ENCODE assay signal across 8 mouse cellular contexts in the genomic region with DNA sequence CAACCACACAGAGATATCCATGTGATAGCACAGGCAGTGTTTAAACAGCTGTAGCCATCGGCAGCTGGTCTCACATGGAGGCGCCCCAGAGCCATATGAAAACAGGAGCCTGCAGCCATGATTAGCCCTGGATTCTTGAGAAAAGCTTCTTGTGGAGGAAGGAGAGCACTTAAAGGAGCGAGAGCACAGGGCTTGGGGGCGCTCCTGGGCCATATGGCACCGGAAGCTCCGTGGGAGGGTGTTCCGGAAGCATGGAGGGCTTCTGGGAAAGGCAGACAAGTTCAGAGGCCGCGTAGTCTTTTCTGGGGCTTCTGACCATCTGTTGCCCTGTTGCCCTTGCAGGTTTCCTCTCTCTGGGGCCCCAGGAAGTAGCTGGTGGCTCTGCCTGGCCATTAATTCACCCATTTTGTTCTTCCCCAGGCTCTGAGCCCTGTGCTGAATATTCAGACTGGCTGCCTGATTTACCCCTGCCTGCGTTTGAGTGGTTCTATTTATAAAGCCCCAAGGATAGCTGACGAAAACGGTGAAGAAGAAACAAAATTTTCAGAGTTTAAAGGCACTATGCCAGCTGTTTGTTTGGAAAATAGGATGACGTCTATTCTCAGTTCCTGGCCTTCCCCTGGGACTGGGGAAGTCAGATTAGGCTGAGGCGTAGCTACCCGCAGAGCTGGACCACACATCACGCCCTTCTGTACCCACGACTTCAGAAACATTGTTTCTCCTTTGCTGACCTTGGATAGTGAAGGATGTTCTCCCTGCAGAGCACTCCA. TPM values are rescaled to one million over a fixed set of nuclear protein-coding genes. Genes with fewer than 3 reads are reported as not detected.
DNase-seq lines count a peak whose midpoint lies in the region; ATAC-seq and TF ChIP-seq lines count a peak whose summit lies in the region.

No protein-coding gene starts in this region.

- peak; percentile 10 for TF ChIP-seq CTCF in forebrain, postnatal 0 days (IDR thresholded peaks at IDR 0.05; ENCODE audit: low read depth)

- no peaks in the 10 kb centered on the region for H3K36me3 ChIP-seq in forebrain, postnatal 0 days (ENCODE audit: insufficient read depth)
- no peaks in the 10 kb centered on the region for H3K36me3 ChIP-seq in forebrain, embryonic 11.5 days (ENCODE audit: control insufficient read depth, insufficient read depth, low read length)
- no peaks in the 10 kb centered on the region for H3K36me3 ChIP-seq in heart, embryonic 12.5 days

- DNase-seq in forebrain, postnatal 0 days = no peak
- DNase-seq in forebrain, embryonic 11.5 days (ENCODE audit: low spot score) = no peak
- DNase-seq in adrenal gland, adult 2 months = peak; percentile 55
- peak; percentile 56 for DNase-seq in kidney, postnatal 14 days
- peak; percentile 28 for DNase-seq in mesoderm, embryonic 11.5 days (ENCODE audit: low read depth, low spot score)
- DNase-seq in right cerebral cortex, postnatal 14 days = no peak
- DNase-seq in cerebellum, postnatal 4 days (ENCODE audit: low spot score in 2 of 2) = no peak

- H3K9me3 ChIP-seq in forebrain, postnatal 0 days (ENCODE audit: low read length) = no peaks in the 10 kb centered on the region
- no peaks in the 10 kb centered on the region for H3K9me3 ChIP-seq in forebrain, embryonic 11.5 days (ENCODE audit: control insufficient read depth, low read length)
- H3K9me3 ChIP-seq in heart, embryonic 12.5 days (replicated peaks) = no peaks in the 10 kb centered on the region

- H3K27me3 ChIP-seq in forebrain, postnatal 0 days (ENCODE audit: insufficient read depth, low read length) = no peaks in the 10 kb centered on the region
- H3K27me3 ChIP-seq in forebrain, embryonic 11.5 days (ENCODE audit: control insufficient read depth, insufficient read depth, low read length) = no peaks in the 10 kb centered on the region
- H3K27me3 ChIP-seq in heart, embryonic 12.5 days (replicated peaks) = no peaks in the 10 kb centered on the region

- H3K9ac ChIP-seq in forebrain, postnatal 0 days = no peak overlapping the region
- H3K9ac ChIP-seq in forebrain, embryonic 11.5 days (ENCODE audit: low read length) = no peak overlapping the region
- peak overlapping the region; percentile 54 for H3K9ac ChIP-seq in heart, embryonic 12.5 days

- 73% methylated on average over 17 of the region's 17 CpGs for WGBS in forebrain, postnatal 0 days
- WGBS in forebrain, embryonic 11.5 days = 78% methylated on average over 17 of the region's 17 CpGs
- 40% methylated on average over 17 of the region's 17 CpGs for WGBS in heart, embryonic 12.5 days

- H3K4me3 ChIP-seq in forebrain, postnatal 0 days (ENCODE audit: low read depth, low read length) = no peak overlapping the region
- H3K4me3 ChIP-seq in forebrain, embryonic 11.5 days (ENCODE audit: low read depth, low read length) = no peak overlapping the region
- H3K4me3 ChIP-seq in heart, embryonic 12.5 days = no peak overlapping the region

- ATAC-seq in forebrain, postnatal 0 days = peak; percentile 27; the same call in 1 of the 2 replicates
- ATAC-seq in forebrain, embryonic 11.5 days (replicated peaks; ENCODE audit: low FRiP score) = no peak
- ATAC-seq in heart, embryonic 12.5 days (ENCODE audit: insufficient number of reproducible peaks, low FRiP score) = peak; percentile 46; the same call in 1 of the 2 replicates

- H3K4me2 ChIP-seq in forebrain, postnatal 0 days (ENCODE audit: low read depth) = no peak overlapping the region
- H3K4me2 ChIP-seq in forebrain, embryonic 11.5 days (ENCODE audit: low read depth, low read length, severe bottlenecking) = no peak overlapping the region
- H3K4me2 ChIP-seq in heart, embryonic 12.5 days = no peak overlapping the region

- H3K4me1 ChIP-seq in forebrain, postnatal 0 days (ENCODE audit: insufficient read depth) = no peaks in the 10 kb centered on the region
- no peaks in the 10 kb centered on the region for H3K4me1 ChIP-seq in forebrain, embryonic 11.5 days (replicated peaks; ENCODE audit: control insufficient read depth, insufficient read depth, low read length)
- H3K4me1 ChIP-seq in heart, embryonic 12.5 days (replicated peaks) = peaks cover 31% of the 10 kb centered on the region

- H3K27ac ChIP-seq in forebrain, postnatal 0 days (ENCODE audit: low read depth, low read length) = no peak overlapping the region
- no peak overlapping the region for H3K27ac ChIP-seq in forebrain, embryonic 11.5 days (ENCODE audit: low read depth, low read length)
- H3K27ac ChIP-seq in heart, embryonic 12.5 days (ENCODE audit: poor library complexity, severe bottlenecking) = peak overlapping the region; percentile 65

RNA-seq across cellular contexts. Expression of a gene that starts 45.8 kb away (rescaled TPM):
- 132 and 138 TPM in 2 replicates for total RNA-seq in forebrain, postnatal 0 days (2014; rRNA removed)
- 158 and 169 TPM in 2 replicates for polyA plus RNA-seq in forebrain, postnatal 0 days (2015; fragmentation: Nextera tagmentation; extraction: Ambion mirVana)
- polyA plus RNA-seq in forebrain, embryonic 11.5 days (2014; fragmentation: Nextera tagmentation; extraction: Ambion mirVana) = 251 and 258 TPM in 2 replicates
- total RNA-seq in adrenal gland, adult 2 months (2021) = 100 to 1,000 TPM in 1 of 2 experiments, 10 to 100 TPM in 1; 91.3 to 109 TPM
- polyA plus RNA-seq in adrenal gland, adult 2 months (2012; rRNA removed) = 16.7 and 18.2 TPM in 2 replicates
- 158 and 163 TPM in 2 replicates for polyA plus RNA-seq in heart, embryonic 12.5 days (2016; fragmentation: Nextera tagmentation; extraction: Ambion mirVana)

RNA-seq across cellular contexts. Expression of a gene that starts 46.2 kb away (rescaled TPM):
- 62.2 and 63.0 TPM in 2 replicates for total RNA-seq in forebrain, postnatal 0 days (2014; rRNA removed)
- 82.3 and 85.9 TPM in 2 replicates for polyA plus RNA-seq in forebrain, postnatal 0 days (2015; fragmentation: Nextera tagmentation; extraction: Ambion mirVana)
- polyA plus RNA-seq in forebrain, embryonic 11.5 days (2014; fragmentation: Nextera tagmentation; extraction: Ambion mirVana) = 39.1 and 40.5 TPM in 2 replicates
- total RNA-seq in adrenal gland, adult 2 months (2021) = 10 to 100 TPM; 27.2 to 33.0 TPM
- 48.2 and 51.1 TPM in 2 replicates for polyA plus RNA-seq in adrenal gland, adult 2 months (2012; rRNA removed)
- 35.7 and 36.2 TPM in 2 replicates for polyA plus RNA-seq in heart, embryonic 12.5 days (2016; fragmentation: Nextera tagmentation; extraction: Ambion mirVana)

Comparison
In these comparisons a context has a peak if more than half of its experiments do, and no peak if none do; other contexts are left out.
1. DNase-seq: peak in adrenal gland, adult 2 months (single experiment), kidney, postnatal 14 days (single experiment) and mesoderm, embryonic 11.5 days (single experiment); none in forebrain, postnatal 0 days (single experiment), forebrain, embryonic 11.5 days (single experiment), right cerebral cortex, postnatal 14 days (single experiment) and cerebellum, postnatal 4 days (0 of 2).